Mouse (Mus musculus) stomach, postnatal 0 days (tissue): ENCODE results near the gene Usp19.

ENCODE experiments used
- CTCF ChIP-seq: IDR thresholded peaks from 2 replicates; pipeline ENCODE4 v1.5.1; 2016; ENCODE audit warnings: antibody characterized with exemption, low read depth, mild to moderate bottlenecking, moderate library complexity
- EP300 ChIP-seq: optimal IDR thresholded peaks from 2 replicates; pipeline ENCODE3; 2016; ENCODE audit warnings: antibody characterized with exemption

GRCm38 (mm10) chr9:108492043-108492750 is 1.8 kb downstream of the Usp19 start:
- TF ChIP-seq CTCF (no peak), EP300 (no peak)
